Mouse (Mus musculus) brain, embryonic 14.5 days (tissue): ENCODE data around the gene Acsf3. TPM values are rescaled to one million over a fixed set of nuclear protein-coding genes. Genes with fewer than 3 reads are reported as not detected.

Source experiments
- DNase-seq: peaks from one replicate; pipeline ENCODE4 v3.0.0-alpha.2; 2011; ENCODE audit warnings: low read depth
- CTCF ChIP-seq: fragments of 200-500 bp; IDR thresholded peaks from 2 replicates; pipeline ENCODE4 v1.5.1; 2012; ENCODE audit warnings: inconsistent platforms, mild to moderate bottlenecking, moderate library complexity, borderline replicate concordance; ENCODE audit not compliant: insufficient read depth, insufficient read length; ENCODE audit errors: extremely low read depth
- POLR2A ChIP-seq: fragments of 200-500 bp; IDR thresholded peaks from 2 replicates; pipeline ENCODE4 v1.6.1; 2012; ENCODE audit warnings: mild to moderate bottlenecking, inconsistent platforms, borderline replicate concordance; ENCODE audit not compliant: poor library complexity, insufficient read depth, insufficient read length, severe bottlenecking; ENCODE audit errors: extremely low read depth
- polyA plus RNA-seq: library from polyadenylated mRNA; depleted of rRNA; stranded (reverse); fragments of >200 nt; gene quantifications from 2 replicates; pipeline ENCODE4 v1.2.3, GENCODE M21; 2012

Acsf3 gene
- polyA plus RNA-seq, 1 experiment: 18.9 TPM

DNA sequence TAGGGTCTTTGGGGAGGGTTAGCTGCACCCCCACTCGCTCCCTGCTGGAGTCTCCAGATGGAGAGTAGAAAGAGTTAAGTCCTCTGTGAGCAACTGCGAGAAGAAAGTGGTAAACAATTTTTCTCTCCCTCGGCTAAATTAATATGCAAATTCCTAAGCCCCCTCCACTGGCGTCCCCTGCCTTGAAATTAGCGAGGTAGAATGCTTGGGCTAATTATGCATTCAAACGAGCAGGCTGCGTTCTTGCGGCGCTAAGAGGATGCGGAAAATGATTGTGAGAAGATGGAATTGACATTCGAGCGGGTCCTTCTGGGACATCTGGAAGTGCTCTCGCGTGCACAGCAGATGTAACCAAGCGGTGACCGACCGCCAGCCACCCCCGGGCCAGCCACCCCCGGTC lies 32.8 kb upstream of the Acsf3 start:
- no peak for TF ChIP-seq POLR2A
- TF ChIP-seq CTCF: no peak
- peak; percentile 95 for DNase-seq

GRCm38 (mm10) chr8:122745022-122745749 lies 30.1 kb upstream of the Acsf3 start:
- TF ChIP-seq CTCF (no peak), POLR2A (no peak)
- peak; percentile 81 for DNase-seq

- DNase-seq: peak; percentile 93
- TF ChIP-seq POLR2A (no peak), CTCF (no peak)
Observed at GRCm38 (mm10) chr8:122745750-122746275, 29.5 kb upstream of the Acsf3 start.

DNA sequence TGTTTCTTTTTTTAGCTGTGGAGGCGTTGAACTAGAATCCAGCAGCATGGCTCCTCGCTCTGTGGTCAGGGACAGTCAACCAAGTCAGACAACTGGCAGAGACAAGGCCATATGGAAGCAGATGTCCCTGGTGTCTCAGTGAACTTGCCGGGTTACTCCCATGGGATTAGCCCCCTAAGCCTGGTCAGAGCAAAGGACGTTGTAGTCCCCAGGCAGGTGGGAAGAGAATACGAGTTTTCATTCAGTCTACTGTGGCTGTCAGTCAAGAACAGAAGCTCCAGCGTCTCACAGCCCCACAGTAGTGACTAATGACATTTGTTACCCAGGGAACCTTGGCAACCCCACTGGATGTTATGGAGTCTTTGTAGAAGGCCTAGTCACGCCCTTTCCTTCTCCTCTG lies 28.8 kb upstream of the Acsf3 start:
- no peak for TF ChIP-seq POLR2A
- TF ChIP-seq CTCF: no peak
- peak; percentile 61 for DNase-seq

- TF ChIP-seq POLR2A (no peak), CTCF (no peak)
- DNase-seq: no peak
Observed at GRCm38 (mm10) chr8:122747825-122748224, 27.5 kb upstream of the Acsf3 start.

DNA sequence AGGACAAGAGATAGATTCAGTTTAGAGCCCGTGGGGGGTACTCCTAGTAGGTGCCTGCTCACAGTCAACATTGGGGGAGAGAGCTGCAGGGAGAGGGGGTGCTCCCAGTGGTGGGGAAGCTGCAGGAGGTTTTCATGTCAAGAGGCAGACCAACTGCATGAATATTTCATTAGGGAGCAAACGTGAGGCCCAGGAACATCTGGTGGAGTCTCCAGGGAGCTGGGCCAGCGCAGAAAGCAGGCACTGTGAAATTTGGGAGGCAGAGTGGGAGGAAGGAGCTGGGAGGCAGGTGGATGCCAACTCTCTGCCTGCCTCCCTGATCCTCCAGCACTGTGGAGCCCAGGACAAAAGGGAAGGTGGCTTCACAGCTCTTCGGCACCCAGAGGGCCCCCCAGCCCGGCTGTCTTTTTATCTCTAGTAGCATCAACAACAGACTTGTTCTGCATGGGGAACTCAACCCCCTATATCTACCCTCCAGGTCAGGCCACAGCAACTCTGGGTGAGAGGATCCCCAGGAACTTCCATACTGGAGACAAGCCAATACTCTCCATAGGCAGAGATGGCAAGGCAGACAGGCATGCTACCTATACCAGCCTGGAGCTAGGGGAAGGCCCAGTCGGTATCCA lies 25.8 kb upstream of the Acsf3 start:
- TF ChIP-seq CTCF (no peak), POLR2A (no peak)
- DNase-seq: peak; percentile 66

DNA sequence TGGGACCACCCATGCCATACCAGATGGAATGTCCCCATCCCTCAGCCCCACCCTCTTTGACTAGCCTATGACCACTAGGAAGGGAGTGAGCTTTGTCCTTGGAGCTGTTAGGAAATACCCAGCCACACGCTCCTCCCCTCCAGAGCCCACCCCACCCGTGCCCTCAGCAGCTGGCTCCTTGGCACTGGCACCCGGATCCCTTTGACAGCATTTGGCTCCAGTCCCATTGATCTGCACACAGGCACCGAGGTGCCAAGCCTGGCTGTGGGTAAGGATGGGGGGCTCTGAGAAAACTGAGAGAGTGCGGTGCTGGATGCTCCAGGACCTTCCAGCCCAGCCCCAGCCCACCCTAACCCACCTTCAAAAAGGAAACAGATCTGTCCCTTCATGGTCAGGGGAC lies 23.9 kb upstream of the Acsf3 start:
- no peak for TF ChIP-seq POLR2A
- TF ChIP-seq CTCF: no peak
- DNase-seq: peak; percentile 94

GRCm38 (mm10) chr8:122752111-122752721 lies 23.1 kb upstream of the Acsf3 start:
- peak; percentile 90 for DNase-seq

DNA sequence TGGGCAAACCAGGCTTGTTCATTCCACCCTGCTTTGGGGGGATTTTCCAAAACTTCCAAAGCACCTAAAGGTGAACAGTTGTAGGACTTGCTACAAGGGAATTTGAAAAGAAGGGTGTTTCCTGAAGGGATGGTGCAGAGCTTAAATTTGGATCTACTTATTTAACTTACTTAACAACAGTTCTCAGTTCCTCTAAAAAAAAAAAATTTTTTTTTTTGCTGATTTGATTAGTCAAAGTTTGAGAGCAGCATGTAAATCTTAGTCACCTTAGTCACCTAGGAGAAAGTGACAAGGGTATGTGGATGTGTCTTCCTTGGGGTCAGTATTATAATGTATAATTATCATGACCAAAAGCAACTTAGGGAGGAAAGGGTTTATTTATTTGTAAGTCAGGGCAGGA lies 16.7 kb upstream of the Acsf3 start:
- no peak for DNase-seq
- TF ChIP-seq CTCF (no peak), POLR2A (no peak)

More at GRCm38 (mm10) chr8:122752111-122752721, 23.1 kb upstream of the Acsf3 start:
- TF ChIP-seq POLR2A: no peak
- TF ChIP-seq CTCF: no peak

GRCm38 (mm10) chr8:122760116-122760515 lies 15.2 kb upstream of the Acsf3 start:
- TF ChIP-seq CTCF: no peak
- no peak for TF ChIP-seq POLR2A
- no peak for DNase-seq

- TF ChIP-seq POLR2A (no peak), CTCF (no peak)
- no peak for DNase-seq
Observed at GRCm38 (mm10) chr8:122761109-122761508, 14.2 kb upstream of the Acsf3 start.

- TF ChIP-seq CTCF (no peak), POLR2A (no peak)
- no peak for DNase-seq
Observed at GRCm38 (mm10) chr8:122762731-122763266, 12.5 kb upstream of the Acsf3 start.

DNA sequence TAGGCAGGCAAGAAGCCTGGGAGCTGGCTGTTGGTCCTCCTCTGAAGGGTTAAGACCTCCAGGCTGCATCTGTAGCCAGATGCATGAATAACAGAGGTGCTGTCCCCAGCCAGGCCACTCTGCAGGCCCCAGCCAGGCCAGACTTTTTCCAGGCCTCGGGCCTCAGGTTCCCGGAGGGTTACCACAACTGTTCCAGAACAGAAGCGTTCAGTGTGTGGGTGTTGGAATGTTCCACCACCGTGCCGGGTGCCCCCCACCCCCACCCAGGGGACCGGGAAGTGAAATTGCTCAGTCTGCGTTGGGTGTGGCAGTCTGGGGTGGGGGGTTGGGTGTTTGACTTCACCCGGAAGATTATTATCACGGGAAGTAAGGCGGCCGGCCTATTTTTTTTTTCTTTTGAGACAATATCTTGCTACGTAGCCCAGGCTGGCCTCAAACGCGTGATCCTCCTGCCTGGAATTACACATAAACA lies 12.0 kb upstream of the Acsf3 start:
- no peak for DNase-seq
- TF ChIP-seq CTCF (no peak), POLR2A (no peak)
